Mouse (Mus musculus): ENCODE results near the gene Fam81b. TPM values are rescaled to one million over a fixed set of nuclear protein-coding genes. Genes with fewer than 3 reads are reported as not detected.

The Fam81b gene
- polyA plus RNA-seq, 1 experiment from 2014 or later, result not detected

DNA sequence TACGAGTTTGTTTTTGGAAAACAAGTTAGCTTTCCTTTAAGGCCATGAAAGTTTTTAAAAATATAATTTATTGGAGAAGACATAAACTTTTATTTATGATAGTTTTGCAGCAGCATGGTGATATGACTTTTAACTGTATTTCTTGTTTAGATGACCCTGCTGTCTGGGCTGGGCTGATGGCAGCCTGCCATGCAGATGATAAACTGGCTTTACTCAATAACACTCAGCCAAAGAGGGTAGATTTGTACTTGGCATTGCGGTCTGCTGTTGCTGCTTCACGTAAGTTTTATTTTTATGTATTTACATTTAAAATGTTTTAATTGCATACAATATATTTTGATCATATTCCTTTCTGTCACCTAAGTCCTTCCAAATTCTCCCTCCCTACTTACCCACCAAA, 147.8 kb downstream of the Fam81b start:
- Histone ChIP-seq H3K36me3 (ENCODE audit: insufficient read depth, low read length) (peaks cover 51% of the 10 kb centered on the region), H3K27me3 (ENCODE audit: insufficient read depth, low read length) (no peaks in the 10 kb centered on the region), H3K4me2 (replicated peaks; ENCODE audit: low read depth, low read length) (no peak overlapping the region), H3K4me3 (ENCODE audit: low read length) (no peak overlapping the region), H3K9me3 (ENCODE audit: low read length) (0 out of 2 replicates have a peak, but pooled peaks cover 3% of the 10 kb centered on the region), H3K27ac (ENCODE audit: low read length) (no peak overlapping the region), H3K4me1 (ENCODE audit: insufficient read depth, low read length) (no peaks in the 10 kb centered on the region), H3K9ac (replicated peaks; ENCODE audit: low read length) (no peak overlapping the region)
- no peak for ATAC-seq (ENCODE audit: low FRiP score, low TSS enrichment)
- 78% methylated on average over 3 of the region's 3 CpGs for WGBS

Small RNA genes within 50 kb of the gene (microRNA-seq; reads per million reads assigned to microRNA genes)
- gene Gm24025, result not detected

Other genes starting within 250 kb of the Fam81b start
- gene Gpr150, start 248.1 kb downstream of the Fam81b start, polyA plus RNA-seq (2015; fragmentation: Nextera tagmentation; extraction: Ambion mirVana), result 0.49 and 0.56 TPM in 2 replicates
- 11.0 and 11.1 TPM in 2 replicates for gene Arsk, start 206.4 kb downstream of the Fam81b start, polyA plus RNA-seq (2015; fragmentation: Nextera tagmentation; extraction: Ambion mirVana)
- gene Ttc37, start 206.3 kb downstream of the Fam81b start, polyA plus RNA-seq (2015; fragmentation: Nextera tagmentation; extraction: Ambion mirVana), result 13.8 and 13.9 TPM in 2 replicates
- 0.27 and 0.35 TPM in 2 replicates for gene Mctp1, start 79.5 kb upstream of the Fam81b start, polyA plus RNA-seq (2015; fragmentation: Nextera tagmentation; extraction: Ambion mirVana)

Data from kidney, embryonic 16.5 days (tissue).